Mouse (Mus musculus) limb, embryonic 12.5 days (tissue): ENCODE data around the gene Tmx1. TPM values are rescaled to one million over a fixed set of nuclear protein-coding genes. Genes with fewer than 3 reads are reported as not detected.

ENCODE experiments used
- ATAC-seq: fragments of 200-750 bp; cut with Nextera tagmentation; 2 replicates; pipeline ENCODE4 v1.8.0; 2017; ENCODE audit warnings: low read depth, moderate TSS enrichment; ENCODE audit not compliant: insufficient number of reproducible peaks, insufficient read depth, low FRiP score, low TSS enrichment
- H3K27ac ChIP-seq: fragments of 300-500 bp; sonication (generic); 2 replicates; pipeline ENCODE4 v1.5.1; 2016; ENCODE audit warnings: mild to moderate bottlenecking, moderate library complexity
- H3K27me3 ChIP-seq: fragments of 300-500 bp; sonication (generic); 2 replicates; pipeline ENCODE4 v1.6.1; 2016; ENCODE audit warnings: mild to moderate bottlenecking, moderate library complexity
- H3K36me3 ChIP-seq: fragments of 300-500 bp; sonication (generic); 2 replicates; pipeline ENCODE4 v1.6.1; 2016; ENCODE audit warnings: mild to moderate bottlenecking, moderate library complexity
- H3K4me1 ChIP-seq: fragments of 300-500 bp; sonication (generic); replicated peaks from 2 replicates; pipeline ENCODE4 v1.6.1; 2016
- H3K4me2 ChIP-seq: fragments of 300-500 bp; sonication (generic); 2 replicates; pipeline ENCODE4 v1.6.1; 2016; ENCODE audit warnings: mild to moderate bottlenecking, moderate library complexity
- H3K4me3 ChIP-seq: fragments of 300-500 bp; sonication (generic); replicated peaks from 2 replicates; pipeline ENCODE4 v1.5.1; 2016; ENCODE audit warnings: mild to moderate bottlenecking
- H3K9ac ChIP-seq: fragments of 300-500 bp; sonication (generic); replicated peaks from 2 replicates; pipeline ENCODE4 v1.6.1; 2016; ENCODE audit warnings: mild to moderate bottlenecking, moderate library complexity
- H3K9me3 ChIP-seq: fragments of 300-500 bp; sonication (generic); 2 replicates; pipeline ENCODE4 v1.6.1; 2016; ENCODE audit warnings: mild to moderate bottlenecking, moderate library complexity
- whole genome bisulfite sequencing: fragments of 180-500 bp; shearing (Covaris S2); methylation state at CpG from one replicate; pipeline ENCODE4 v1.1.7; 2016; 5-methylcytosine and 5-hydroxymethylcytosine counted together
- polyA plus RNA-seq: library from polyadenylated mRNA; unstranded; fragments of >200 nt; fragmentation: Nextera tagmentation; extraction: Ambion mirVana; gene quantifications from 2 replicates; pipeline ENCODE4 v1.2.1, GENCODE M21; 2016

The Tmx1 gene
- polyA plus RNA-seq, 1 experiment from 2014 or later = 99.6 TPM

- Histone ChIP-seq H3K36me3 (no peaks in the 10 kb centered on the region), H3K4me2 (no peak overlapping the region), H3K4me1 (peaks cover 10% of the 10 kb centered on the region), H3K27ac (no peak overlapping the region), H3K4me3 (no peak overlapping the region), H3K27me3 (no peaks in the 10 kb centered on the region), H3K9me3 (no peaks in the 10 kb centered on the region), H3K9ac (no peak overlapping the region)
- 92% methylated on average over 10 of the region's 10 CpGs for WGBS
- no peak for ATAC-seq
These were observed 39.5 kb downstream of the Tmx1 start for GRCm38 (mm10) chr12:70492441-70492840.

GRCm38 (mm10) chr12:70494494-70495281, 41.8 kb downstream of the Tmx1 start:
- no peak overlapping the region for H3K4me2 ChIP-seq
- no peak overlapping the region for H3K4me3 ChIP-seq
- WGBS = 56% methylated on average over 10 of the region's 10 CpGs
- H3K9ac ChIP-seq = no peak overlapping the region
- peak; percentile 27; the same call in 1 of the 2 replicates for ATAC-seq
- no peaks in the 10 kb centered on the region for H3K27me3 ChIP-seq
- peaks cover 3% of the 10 kb centered on the region; the same call in 1 of the 2 replicates for H3K9me3 ChIP-seq
- H3K36me3 ChIP-seq = no peaks in the 10 kb centered on the region
- H3K27ac ChIP-seq = no peak overlapping the region
- H3K4me1 ChIP-seq = peaks cover 11% of the 10 kb centered on the region

GRCm38 (mm10) chr12:70495282-70495922, 42.5 kb downstream of the Tmx1 start:
- ATAC-seq = 0 out of 2 replicates have a peak, but pooled peaks have one; percentile 52
- 63% methylated on average over 4 of the region's 4 CpGs for WGBS
- H3K9me3 ChIP-seq = peaks cover 3% of the 10 kb centered on the region; the same call in 1 of the 2 replicates
- H3K9ac ChIP-seq = no peak overlapping the region
- no peaks in the 10 kb centered on the region for H3K27me3 ChIP-seq
- no peak overlapping the region for H3K27ac ChIP-seq
- H3K4me1 ChIP-seq = peaks cover 11% of the 10 kb centered on the region
- no peaks in the 10 kb centered on the region for H3K36me3 ChIP-seq
- no peak overlapping the region for H3K4me2 ChIP-seq
- no peak overlapping the region for H3K4me3 ChIP-seq

- Histone ChIP-seq H3K9ac (no peak overlapping the region), H3K9me3 (peaks cover 3% of the 10 kb centered on the region; the same call in 1 of the 2 replicates), H3K4me1 (peaks cover 11% of the 10 kb centered on the region), H3K4me2 (no peak overlapping the region), H3K27me3 (no peaks in the 10 kb centered on the region), H3K36me3 (no peaks in the 10 kb centered on the region), H3K27ac (no peak overlapping the region), H3K4me3 (no peak overlapping the region)
- WGBS = 76% methylated on average over 3 of the region's 3 CpGs
- no peak for ATAC-seq
These were observed 45.2 kb downstream of the Tmx1 start for GRCm38 (mm10) chr12:70498091-70498490.

GRCm38 (mm10) chr12:70505971-70506370, 53.1 kb downstream of the Tmx1 start:
- 82% methylated on average over 5 of the region's 5 CpGs for WGBS

GRCm38 (mm10) chr12:70512023-70512422, 59.1 kb downstream of the Tmx1 start:
- WGBS = 80% methylated on average over 5 of the region's 5 CpGs
- H3K36me3 ChIP-seq = no peaks in the 10 kb centered on the region
- H3K4me3 ChIP-seq = no peak overlapping the region
- no peaks in the 10 kb centered on the region for H3K27me3 ChIP-seq
- H3K4me1 ChIP-seq = no peaks in the 10 kb centered on the region
- H3K9ac ChIP-seq = no peak overlapping the region
- no peak for ATAC-seq
- no peaks in the 10 kb centered on the region for H3K9me3 ChIP-seq
- H3K4me2 ChIP-seq = no peak overlapping the region
- no peak overlapping the region for H3K27ac ChIP-seq

More at GRCm38 (mm10) chr12:70505971-70506370, 53.1 kb downstream of the Tmx1 start:
- ATAC-seq = no peak
- Histone ChIP-seq H3K27ac (no peak overlapping the region), H3K4me2 (no peak overlapping the region), H3K4me3 (no peak overlapping the region), H3K36me3 (no peaks in the 10 kb centered on the region), H3K9ac (no peak overlapping the region), H3K9me3 (no peaks in the 10 kb centered on the region), H3K4me1 (no peaks in the 10 kb centered on the region), H3K27me3 (no peaks in the 10 kb centered on the region)

GRCm38 (mm10) chr12:70512431-70512830, 59.5 kb downstream of the Tmx1 start:
- Histone ChIP-seq H3K27me3 (no peaks in the 10 kb centered on the region), H3K4me2 (no peak overlapping the region), H3K4me1 (no peaks in the 10 kb centered on the region), H3K9me3 (no peaks in the 10 kb centered on the region), H3K27ac (no peak overlapping the region), H3K36me3 (no peaks in the 10 kb centered on the region), H3K9ac (no peak overlapping the region), H3K4me3 (no peak overlapping the region)
- ATAC-seq = no peak
- WGBS = 92% methylated on average over 2 of the region's 2 CpGs

Other genes starting within 250 kb of the Tmx1 start
- 8.9 and 9.8 TPM in 2 replicates for gene Pygl, start 221.6 kb upstream of the Tmx1 start, polyA plus RNA-seq
- gene Trim9, start 105.5 kb upstream of the Tmx1 start, polyA plus RNA-seq = 0.64 and 0.90 TPM in 2 replicates